18 mouse cellular contexts compared by ENCODE assay signal in the genomic region with DNA sequence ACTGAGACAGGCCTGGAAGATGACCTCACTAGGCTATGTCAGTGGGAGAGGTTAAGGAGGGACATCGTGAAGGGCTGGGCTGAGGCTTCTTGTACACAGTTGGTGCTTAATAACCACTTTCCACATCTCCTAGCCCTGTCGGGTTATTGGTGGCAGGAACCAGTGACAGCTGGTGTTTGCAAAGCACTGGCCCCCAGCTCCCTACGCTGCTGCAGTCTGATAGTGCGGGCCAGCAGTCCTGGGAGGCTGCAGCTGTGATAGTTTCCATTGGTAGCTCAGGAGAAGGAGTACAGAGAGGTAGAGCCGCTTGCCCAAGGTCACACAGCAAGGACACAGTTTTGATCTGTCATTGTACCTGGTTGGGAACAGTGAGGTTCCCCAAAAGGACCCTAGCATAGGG. TPM values are rescaled to one million over a fixed set of nuclear protein-coding genes. Genes with fewer than 3 reads are reported as not detected.
DNase-seq lines count a peak whose midpoint lies in the region; ATAC-seq and TF ChIP-seq lines count a peak whose summit lies in the region.
"Had no signal": no experiment of that assay in that cellular context is flagged by ENCODE, and none has a peak within 500 bp of the region (broad histone marks: within the 10 kb centered on the region; RNA-seq: fewer than 3 reads in every experiment).

No protein-coding gene starts in this region.

- no peaks in the 10 kb centered on the region for H3K36me3 ChIP-seq in forebrain, embryonic 10.5 days (replicated peaks)
- H3K36me3 ChIP-seq in forebrain, embryonic 15.5 days: no peaks in the 10 kb centered on the region
- H3K36me3 ChIP-seq in intestine, embryonic 15.5 days: no peaks in the 10 kb centered on the region
- H3K36me3 ChIP-seq in intestine, postnatal 0 days (ENCODE audit: control insufficient read depth, insufficient read depth): peaks cover 8% of the 10 kb centered on the region; the same call in 1 of the 2 replicates
- H3K36me3 ChIP-seq in liver, embryonic 14.5 days (replicated peaks; ENCODE audit: control insufficient read depth, insufficient read depth, low read depth): peaks cover 47% of the 10 kb centered on the region
- H3K36me3 ChIP-seq in midbrain, postnatal 0 days (ENCODE audit: insufficient read depth, low read length): no peaks in the 10 kb centered on the region
- H3K36me3 ChIP-seq: limb, embryonic 13.5 days had no signal

- peak; percentile 74 for TF ChIP-seq EP300 in liver, embryonic 14.5 days (IDR thresholded peaks at IDR 0.05; ENCODE audit: low read depth)

- peaks cover 5% of the 10 kb centered on the region; the same call in 1 of the 2 replicates for H3K27me3 ChIP-seq in forebrain, embryonic 10.5 days (ENCODE audit: poor library complexity, severe bottlenecking)
- no peaks in the 10 kb centered on the region for H3K27me3 ChIP-seq in forebrain, embryonic 15.5 days
- no peaks in the 10 kb centered on the region for H3K27me3 ChIP-seq in intestine, embryonic 15.5 days (replicated peaks)
- H3K27me3 ChIP-seq in intestine, postnatal 0 days (replicated peaks; ENCODE audit: control insufficient read depth, insufficient read depth, low read length): no peaks in the 10 kb centered on the region
- H3K27me3 ChIP-seq in liver, embryonic 14.5 days (ENCODE audit: control insufficient read depth, insufficient read depth, low read length): no peaks in the 10 kb centered on the region
- H3K27me3 ChIP-seq in midbrain, postnatal 0 days (ENCODE audit: insufficient read depth, low read length): no peaks in the 10 kb centered on the region
- H3K27me3 ChIP-seq: limb, embryonic 13.5 days had no signal

- no peak overlapping the region for H3K4me3 ChIP-seq in forebrain, embryonic 10.5 days
- no peak overlapping the region for H3K4me3 ChIP-seq in forebrain, embryonic 15.5 days
- no peak overlapping the region for H3K4me3 ChIP-seq in intestine, embryonic 15.5 days (replicated peaks)
- no peak overlapping the region for H3K4me3 ChIP-seq in intestine, postnatal 0 days (ENCODE audit: low read depth, low read length)
- H3K4me3 ChIP-seq in liver, embryonic 14.5 days (ENCODE audit: insufficient read depth in 1 of 2, low read depth in 2 of 2, low read length in 2 of 2): no peak overlapping the region
- H3K4me3 ChIP-seq in midbrain, postnatal 0 days (ENCODE audit: low read depth, low read length): no peak overlapping the region
- H3K4me3 ChIP-seq: limb, embryonic 13.5 days had no signal

- no peak overlapping the region for H3K9ac ChIP-seq in forebrain, embryonic 15.5 days (replicated peaks)
- H3K9ac ChIP-seq in intestine, embryonic 15.5 days: no peak overlapping the region
- no peak overlapping the region for H3K9ac ChIP-seq in intestine, postnatal 0 days (ENCODE audit: low read depth, low read length)
- H3K9ac ChIP-seq in liver, embryonic 14.5 days (replicated peaks): peak overlapping the region; percentile 31
- H3K9ac ChIP-seq in midbrain, postnatal 0 days (replicated peaks; ENCODE audit: low read length, poor library complexity, severe bottlenecking): 0 out of 2 replicates have a peak overlapping the region, but pooled peaks have one; percentile 24
- H3K9ac ChIP-seq: forebrain, postnatal 0 days; limb, embryonic 13.5 days had no signal

- ATAC-seq in forebrain, embryonic 15.5 days (replicated peaks): no peak
- ATAC-seq in intestine, embryonic 15.5 days: 0 out of 2 replicates have a peak, but pooled peaks have one; percentile 15
- no peak for ATAC-seq in intestine, postnatal 0 days
- ATAC-seq in liver, embryonic 14.5 days (ENCODE audit: insufficient read depth): peak; percentile 61
- ATAC-seq in midbrain, postnatal 0 days (ENCODE audit: low FRiP score): no peak
- ATAC-seq: forebrain, postnatal 0 days had no signal

- H3K4me2 ChIP-seq in forebrain, embryonic 15.5 days (replicated peaks): no peak overlapping the region
- H3K4me2 ChIP-seq in intestine, embryonic 15.5 days (replicated peaks): no peak overlapping the region
- H3K4me2 ChIP-seq in intestine, postnatal 0 days (replicated peaks; ENCODE audit: low read depth): no peak overlapping the region
- peak overlapping the region; percentile 11 for H3K4me2 ChIP-seq in liver, embryonic 14.5 days (ENCODE audit: low read depth)
- no peak overlapping the region for H3K4me2 ChIP-seq in midbrain, postnatal 0 days (ENCODE audit: low read depth, low read length, poor library complexity, severe bottlenecking)
- H3K4me2 ChIP-seq: limb, embryonic 13.5 days had no signal

- H3K4me1 ChIP-seq in forebrain, embryonic 10.5 days: peaks cover 68% of the 10 kb centered on the region
- H3K4me1 ChIP-seq in forebrain, embryonic 15.5 days: peaks cover 6% of the 10 kb centered on the region; the same call in 1 of the 2 replicates
- H3K4me1 ChIP-seq in intestine, embryonic 15.5 days (replicated peaks): peaks cover 63% of the 10 kb centered on the region
- peaks cover 19% of the 10 kb centered on the region for H3K4me1 ChIP-seq in intestine, postnatal 0 days (replicated peaks; ENCODE audit: control insufficient read depth, insufficient read depth, low read length)
- H3K4me1 ChIP-seq in liver, embryonic 14.5 days (replicated peaks; ENCODE audit: control insufficient read depth in 2 of 2, insufficient read depth in 2 of 2, low read length in 1 of 2): peaks cover 93 to 98% of the 10 kb centered on the region in 2 experiments
- no peaks in the 10 kb centered on the region for H3K4me1 ChIP-seq in midbrain, postnatal 0 days (ENCODE audit: insufficient read depth, low read length)

- DNase-seq in forebrain, embryonic 10.5 days (ENCODE audit: extremely low spot score, low spot score): no peak
- no peak for DNase-seq in liver, embryonic 14.5 days (ENCODE audit: low read depth in 3 of 3, low spot score in 3 of 3)
- no peak for DNase-seq in midbrain, postnatal 0 days (ENCODE audit: low spot score)
- DNase-seq in left cerebral cortex, postnatal 36 days (ENCODE audit: low spot score in 2 of 2): no peak
- no peak for DNase-seq in kidney, adult 18-20 months
- DNase-seq: adrenal gland, postnatal 25 days; cerebellum, postnatal 25 days; forebrain, postnatal 0 days; gastrocnemius, postnatal 25 days; kidney, postnatal 36 days; layer of hippocampus, postnatal 36 days; spleen, adult 18-20 months; thymus, adult 18-20 months had no signal

- WGBS in forebrain, embryonic 10.5 days: 79% methylated on average over 5 of the region's 5 CpGs
- WGBS in forebrain, embryonic 15.5 days: 85% methylated on average over 5 of the region's 5 CpGs
- WGBS in intestine, embryonic 15.5 days: 72% methylated on average over 5 of the region's 5 CpGs
- 48% methylated on average over 5 of the region's 5 CpGs for WGBS in intestine, postnatal 0 days
- 17% methylated on average over 5 of the region's 5 CpGs for WGBS in liver, embryonic 14.5 days (ENCODE audit: insufficient replicate concordance)
- WGBS in midbrain, postnatal 0 days: 81% methylated on average over 5 of the region's 5 CpGs

- intact Hi-C loops in left cerebral cortex, postnatal 36 days (cut with DNase I): no loop called here

- H3K27ac ChIP-seq in forebrain, embryonic 10.5 days: peak overlapping the region; percentile 63; the same call in 1 of the 2 replicates
- no peak overlapping the region for H3K27ac ChIP-seq in forebrain, embryonic 15.5 days (replicated peaks)
- H3K27ac ChIP-seq in intestine, embryonic 15.5 days: 0 out of 2 replicates have a peak overlapping the region, but pooled peaks have one; percentile 18
- H3K27ac ChIP-seq in intestine, postnatal 0 days (ENCODE audit: low read depth, low read length): no peak overlapping the region
- peak overlapping the region; percentile 63 for H3K27ac ChIP-seq in liver, embryonic 14.5 days
- no peak overlapping the region for H3K27ac ChIP-seq in midbrain, postnatal 0 days (ENCODE audit: low read depth, low read length)
- H3K27ac ChIP-seq: limb, embryonic 13.5 days had no signal

- H3K9me3 ChIP-seq in forebrain, embryonic 10.5 days: no peaks in the 10 kb centered on the region
- no peaks in the 10 kb centered on the region for H3K9me3 ChIP-seq in forebrain, embryonic 15.5 days
- no peaks in the 10 kb centered on the region for H3K9me3 ChIP-seq in intestine, embryonic 15.5 days
- no peaks in the 10 kb centered on the region for H3K9me3 ChIP-seq in intestine, postnatal 0 days (ENCODE audit: control insufficient read depth)
- no peaks in the 10 kb centered on the region for H3K9me3 ChIP-seq in liver, embryonic 14.5 days (ENCODE audit: control insufficient read depth, low read length)
- no peaks in the 10 kb centered on the region for H3K9me3 ChIP-seq in midbrain, postnatal 0 days (ENCODE audit: low read length)
- H3K9me3 ChIP-seq: limb, embryonic 13.5 days had no signal

- TF ChIP-seq CTCF in intestine, postnatal 0 days (IDR thresholded peaks at IDR 0.05; ENCODE audit: low read depth): no peak
- no peak for TF ChIP-seq CTCF in liver, embryonic 14.5 days (IDR thresholded peaks at IDR 0.05; ENCODE audit: low read depth)
- no peak for TF ChIP-seq CTCF in midbrain, postnatal 0 days (IDR thresholded peaks at IDR 0.05)

RNA-seq across cellular contexts. Expression of gene Zfpm1, which starts 19.9 kb away (rescaled TPM):
- 0.82 and 0.88 TPM in 2 replicates for polyA plus RNA-seq in forebrain, embryonic 10.5 days (2016; fragmentation: Nextera tagmentation; extraction: Ambion mirVana)
- polyA plus RNA-seq in forebrain, embryonic 15.5 days (2015; fragmentation: Nextera tagmentation; extraction: Ambion mirVana): 0.89 and 0.92 TPM in 2 replicates
- 4.9 and 5.2 TPM in 2 replicates for polyA plus RNA-seq in intestine, embryonic 15.5 days (2015; fragmentation: Nextera tagmentation; extraction: Ambion mirVana)
- polyA plus RNA-seq in intestine, postnatal 0 days (2015; fragmentation: Nextera tagmentation; extraction: Ambion mirVana): 7.7 and 9.8 TPM in 2 replicates
- polyA plus RNA-seq in liver, embryonic 14.5 days (2012; rRNA removed): 69.6 and 80.3 TPM in 2 replicates
- 13.3 and 16.2 TPM in 2 replicates for polyA plus RNA-seq in liver, embryonic 14.5 days (2014; fragmentation: Nextera tagmentation; extraction: Ambion mirVana)
- total RNA-seq in midbrain, postnatal 0 days (2014; rRNA removed): 19.6 and 28.6 TPM in 2 replicates
- polyA plus RNA-seq in midbrain, postnatal 0 days (2015; fragmentation: Nextera tagmentation; extraction: Ambion mirVana): 1.2 TPM in 2 replicates
- 10 to 100 TPM; 33.9 to 35.3 TPM for total RNA-seq in left cerebral cortex, postnatal 36 days (2021)

RNA-seq across cellular contexts. Expression of gene Trhr2, which starts 58.7 kb away (rescaled TPM):
- polyA plus RNA-seq in forebrain, embryonic 10.5 days (2016; fragmentation: Nextera tagmentation; extraction: Ambion mirVana): not detected in 2 replicates
- not detected in 2 replicates for polyA plus RNA-seq in forebrain, embryonic 15.5 days (2015; fragmentation: Nextera tagmentation; extraction: Ambion mirVana)
- polyA plus RNA-seq in intestine, embryonic 15.5 days (2015; fragmentation: Nextera tagmentation; extraction: Ambion mirVana): not detected in 2 replicates
- not detected in 2 replicates for polyA plus RNA-seq in intestine, postnatal 0 days (2015; fragmentation: Nextera tagmentation; extraction: Ambion mirVana)
- polyA plus RNA-seq in liver, embryonic 14.5 days (2012; rRNA removed): not detected in 2 replicates
- not detected in 2 replicates for polyA plus RNA-seq in liver, embryonic 14.5 days (2014; fragmentation: Nextera tagmentation; extraction: Ambion mirVana)
- 0.93 and 3.5 TPM in 2 replicates for total RNA-seq in midbrain, postnatal 0 days (2014; rRNA removed)
- polyA plus RNA-seq in midbrain, postnatal 0 days (2015; fragmentation: Nextera tagmentation; extraction: Ambion mirVana): 0.15 and 0.37 TPM in 2 replicates
- 1 to 10 TPM; 8.0 to 9.2 TPM for total RNA-seq in left cerebral cortex, postnatal 36 days (2021)
- total RNA-seq: adrenal gland, postnatal 25 days; forebrain, postnatal 0 days; gastrocnemius, postnatal 25 days had no signal
- polyA plus RNA-seq: embryonic facial prominence, embryonic 14.5 days had no signal

Comparison
In these comparisons a context has a peak if more than half of its experiments do, and no peak if none do; other contexts are left out.
1. H3K27ac ChIP-seq: peak in forebrain, embryonic 10.5 days (single experiment), intestine, embryonic 15.5 days (single experiment) and liver, embryonic 14.5 days (single experiment); none in forebrain, embryonic 15.5 days (single experiment), intestine, postnatal 0 days (single experiment) and midbrain, postnatal 0 days (single experiment).
2. ATAC-seq: peak in intestine, embryonic 15.5 days (single experiment) and liver, embryonic 14.5 days (single experiment); none in forebrain, embryonic 15.5 days (single experiment), intestine, postnatal 0 days (single experiment) and midbrain, postnatal 0 days (single experiment).
3. H3K9ac ChIP-seq: peak in liver, embryonic 14.5 days (single experiment) and midbrain, postnatal 0 days (single experiment); none in forebrain, embryonic 15.5 days (single experiment), intestine, embryonic 15.5 days (single experiment) and intestine, postnatal 0 days (single experiment).